Mouse (Mus musculus): ENCODE measurements at regions not wholly inside any gene's neighbourhood (a gene's known extent, or its start where the extent isn't known, plus 50 kb on each side); places are given as distances from the start of the nearest gene placed in this dataset.

DNA sequence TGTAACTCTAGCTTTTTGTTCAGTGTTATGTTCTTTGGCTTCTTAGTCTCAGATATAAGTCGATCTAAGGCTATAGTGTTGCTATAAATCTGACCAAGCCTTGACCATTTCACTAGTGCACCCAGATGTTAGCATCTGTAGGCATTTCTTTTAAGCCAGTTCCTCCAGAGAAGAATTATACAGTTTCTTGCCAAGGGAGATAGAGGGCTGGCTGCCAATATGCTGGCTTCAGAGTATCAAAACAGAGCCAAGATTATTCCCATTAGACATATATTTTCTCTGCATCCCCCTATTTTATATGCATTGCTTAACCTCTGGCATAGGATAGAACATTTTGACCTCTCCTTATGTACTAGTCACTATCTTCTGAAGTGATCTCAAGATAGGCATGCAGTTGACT lies 487.5 kb downstream of the Synb start:
- no peak for DNase-seq (ENCODE audit: low spot score)

DNA sequence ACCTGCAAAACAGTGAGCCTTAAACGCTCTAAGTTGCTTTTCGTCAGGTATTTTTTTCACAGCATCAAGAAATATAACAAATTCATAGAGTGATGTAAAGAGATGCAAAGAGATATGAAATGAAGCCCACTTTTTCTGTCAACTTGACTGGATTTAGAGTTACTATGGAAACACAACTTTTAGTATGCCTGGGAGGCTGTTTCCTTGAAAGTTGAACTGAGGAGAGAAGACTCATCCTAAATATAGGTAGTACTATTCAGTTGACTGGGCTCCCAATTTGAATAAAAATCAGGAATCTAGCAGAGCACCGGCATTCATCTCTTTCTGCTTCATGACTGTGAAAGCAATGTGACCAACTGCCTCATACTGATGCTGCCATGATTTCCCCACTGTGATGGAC lies 509.7 kb downstream of the Synb start:
- DNase-seq (ENCODE audit: low spot score): no peak

DNA sequence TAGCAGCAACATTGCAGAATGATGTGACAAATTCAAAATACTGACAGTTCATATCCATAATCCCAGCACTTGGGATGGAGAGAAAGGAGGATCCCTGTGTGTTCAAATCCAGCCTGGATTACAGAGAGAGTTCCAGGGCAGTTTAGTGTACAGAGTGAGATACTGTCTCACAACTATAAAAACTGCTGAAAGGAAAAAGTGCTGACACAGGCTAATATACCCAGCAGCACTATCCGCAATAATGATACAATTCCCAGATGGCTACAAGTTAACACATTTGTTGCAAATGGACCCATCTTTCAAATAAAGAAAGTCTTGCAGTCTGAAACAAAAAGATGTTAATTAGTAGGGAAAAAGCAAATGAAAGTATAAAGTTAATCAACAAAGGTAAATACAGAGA lies 510.9 kb downstream of the Synb start:
- no peak for DNase-seq (ENCODE audit: low spot score)

DNA sequence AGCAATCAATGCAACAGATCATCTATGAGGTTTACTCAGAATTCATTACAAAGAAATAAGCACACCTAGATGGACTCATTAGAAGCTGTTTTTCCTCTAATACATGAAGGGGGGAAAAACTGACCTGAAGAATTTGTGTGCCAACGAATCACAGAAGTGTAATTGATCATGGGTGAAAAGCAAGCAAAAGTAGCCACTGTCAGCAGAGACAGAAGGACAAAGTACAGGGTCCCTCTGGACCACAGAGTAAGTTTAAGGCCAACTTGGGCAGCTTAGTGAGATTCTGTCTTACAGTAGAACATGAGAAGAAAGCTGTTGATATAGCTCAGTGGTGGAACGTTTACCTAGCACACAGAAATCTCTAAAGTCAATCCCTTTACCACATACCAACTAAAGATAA lies 523.7 kb downstream of the Synb start:
- no peak for DNase-seq (ENCODE audit: low spot score)

DNA sequence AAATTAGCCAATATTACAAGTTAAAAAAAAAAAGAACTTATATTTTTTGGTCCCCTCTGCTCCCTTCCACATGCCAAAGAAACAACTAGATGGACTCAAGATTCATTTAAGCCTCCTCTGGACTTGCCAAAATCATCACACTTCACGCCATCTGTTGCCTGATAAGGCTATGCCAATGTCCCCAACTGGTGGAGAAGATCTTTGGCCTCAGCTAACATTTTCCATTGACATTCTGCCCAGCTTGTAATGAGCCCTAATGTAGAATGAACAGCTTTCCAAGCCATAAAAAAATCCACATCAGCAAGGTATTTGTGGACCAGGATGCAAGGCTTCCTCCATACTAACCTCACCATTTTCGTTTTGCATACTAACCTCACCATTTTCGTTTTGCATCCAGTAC lies 531.2 kb downstream of the Synb start:
- peak; percentile 83 for DNase-seq (ENCODE audit: low spot score)

DNA sequence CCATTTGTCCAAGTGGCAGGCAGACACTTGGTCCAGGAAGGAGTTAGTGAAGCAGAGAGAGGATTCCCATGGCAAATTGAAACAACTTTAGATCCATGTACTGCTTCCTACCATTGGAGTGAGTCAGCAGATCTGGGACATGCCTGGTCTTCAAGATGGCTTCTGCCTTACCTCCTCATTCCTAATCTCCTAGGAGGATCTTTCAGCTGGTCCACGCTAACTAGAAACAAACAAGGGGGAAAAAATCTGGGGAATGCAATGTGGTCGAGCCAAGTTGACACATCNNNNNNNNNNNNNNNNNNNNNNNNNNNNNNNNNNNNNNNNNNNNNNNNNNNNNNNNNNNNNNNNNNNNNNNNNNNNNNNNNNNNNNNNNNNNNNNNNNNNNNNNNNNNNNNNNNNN lies 549.4 kb downstream of the Synb start:
- no peak for DNase-seq (ENCODE audit: low spot score)

DNA sequence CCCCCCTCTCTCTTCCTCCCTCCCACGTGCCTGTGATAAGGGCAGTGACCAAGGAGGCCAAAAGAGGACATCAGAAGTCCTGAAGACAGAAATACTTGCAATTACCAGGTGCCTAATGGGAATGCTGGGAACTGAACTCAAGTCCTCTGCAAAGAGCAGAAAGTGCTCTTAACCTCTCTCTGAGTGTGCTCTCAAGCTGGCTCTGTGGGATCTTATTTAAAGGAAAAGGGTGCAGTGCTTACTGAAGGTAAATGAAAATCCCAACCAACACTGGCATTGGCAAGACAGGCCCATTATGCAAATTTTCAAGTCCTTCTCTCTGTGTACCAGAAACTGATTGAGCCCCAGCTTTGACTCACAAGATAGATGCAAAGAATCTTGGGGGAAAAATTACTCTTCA lies 555.6 kb downstream of the Synb start:
- no peak for DNase-seq (ENCODE audit: low spot score)

DNA sequence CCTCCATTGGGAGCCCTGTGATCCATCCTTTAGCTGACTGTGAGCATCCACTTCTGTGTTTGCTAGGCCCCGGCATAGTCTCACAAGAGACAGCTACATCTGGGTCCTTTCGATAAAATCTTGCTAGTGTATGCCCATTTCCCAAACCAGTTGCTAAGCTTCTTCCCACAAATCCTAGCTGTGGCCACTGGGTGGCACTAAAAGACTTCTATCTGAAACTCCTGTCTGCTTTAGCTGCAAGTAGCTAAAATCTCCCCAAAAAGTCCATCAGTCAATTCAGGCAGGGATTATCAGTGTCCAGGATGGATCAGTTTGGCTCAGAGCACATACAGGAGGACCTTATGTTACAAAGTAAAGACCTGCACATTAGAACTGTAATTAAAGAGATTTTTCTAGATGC lies 558.3 kb downstream of the Synb start:
- DNase-seq (ENCODE audit: low spot score): peak; percentile 57

DNA sequence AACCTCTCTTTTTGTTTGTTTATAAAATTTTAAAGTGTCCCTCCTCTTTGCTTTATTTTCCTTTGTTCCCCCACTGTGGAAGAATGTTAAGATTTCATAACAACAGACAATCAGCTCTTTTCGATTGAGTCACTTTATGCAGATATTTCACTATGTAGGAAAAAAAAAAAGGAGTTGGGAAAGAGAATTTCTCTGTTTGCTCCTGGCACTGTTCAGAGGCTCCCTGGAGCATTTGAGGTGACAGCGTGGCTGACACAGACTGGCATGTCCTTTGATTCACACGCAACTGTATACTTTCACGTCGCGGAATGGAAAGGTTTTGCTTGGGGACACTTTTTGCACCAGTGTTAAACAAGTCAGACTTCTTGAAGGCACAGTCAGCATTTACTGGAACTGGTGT lies 572.9 kb downstream of the Synb start:
- no peak for DNase-seq (ENCODE audit: low spot score)

DNA sequence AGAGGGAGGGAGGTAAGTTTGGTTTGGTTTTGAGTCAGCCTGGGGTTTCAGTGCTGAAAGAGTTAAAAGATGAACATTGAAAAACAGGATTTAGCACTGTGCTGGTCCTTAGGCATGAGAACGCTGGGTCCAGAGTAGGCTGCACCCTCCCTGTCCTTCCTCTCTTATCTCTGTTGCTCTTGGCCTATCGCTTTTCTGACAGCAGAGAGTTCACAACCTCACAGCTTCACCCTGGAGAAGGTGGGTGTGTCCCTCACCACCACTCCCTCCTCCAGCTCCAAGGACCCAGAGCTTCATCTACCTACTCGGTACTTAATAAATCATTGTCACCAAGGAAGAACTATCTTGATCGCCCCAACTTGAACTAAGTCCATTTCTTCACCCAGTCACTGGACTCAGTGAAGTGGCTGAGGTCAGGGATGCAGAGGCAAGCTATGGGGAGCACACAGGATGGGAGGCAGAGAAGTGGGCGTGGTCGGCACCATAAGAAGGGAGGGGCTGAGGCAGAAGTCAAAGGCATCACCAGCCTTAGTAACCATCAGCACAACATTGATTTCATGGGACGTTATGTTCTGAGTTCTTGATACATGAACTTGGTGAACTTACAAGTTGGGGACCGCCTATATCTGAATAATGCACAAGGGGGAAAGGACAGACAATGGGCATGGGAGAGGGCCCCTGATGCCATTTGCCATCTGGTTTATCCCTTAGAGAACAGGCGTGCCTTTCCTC lies 574.5 kb downstream of the Synb start:
- no peak for DNase-seq (ENCODE audit: low spot score)

DNA sequence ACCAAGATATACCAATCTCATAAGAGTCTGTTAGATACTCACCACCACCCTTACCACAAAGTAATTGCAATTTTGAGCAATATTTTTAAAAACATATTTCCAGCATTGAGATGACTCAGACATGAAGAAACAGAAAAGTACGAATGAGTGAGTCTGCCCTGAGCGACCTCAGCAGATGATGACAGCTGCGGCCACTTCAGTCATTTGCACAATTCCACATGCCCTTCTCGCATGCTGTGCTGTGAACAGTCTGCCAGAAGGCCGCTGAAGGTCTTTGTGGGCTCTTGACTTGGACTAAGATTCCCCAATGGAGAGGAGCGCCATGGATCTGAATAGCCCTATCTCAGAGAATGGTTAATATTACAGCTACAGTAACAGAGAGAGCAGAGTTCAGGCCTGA lies 575.3 kb downstream of the Synb start:
- DNase-seq (ENCODE audit: low spot score): no peak

Measured in heart, adult 8-10 months (tissue).